Mouse (Mus musculus) left cerebral cortex, postnatal 4 days (tissue): ENCODE data around the gene Dhcr24. TPM values are rescaled to one million over a fixed set of nuclear protein-coding genes. Genes with fewer than 3 reads are reported as not detected.

Experiments used
- DNase-seq: peaks from one replicate; pipeline ENCODE4 v3.0.0-alpha.2; 2022
- intact Hi-C: fragments of 180-260 bp; cut with DNase I; formaldehyde crosslinking; loops from one replicate; pipeline ENCODE4 v1.15.1; 2025
- total RNA-seq, 2 experiments: library from RNA; stranded (reverse); gene quantifications; 2 replicates each; pipeline ENCODE4 v1.2.3; 2021

Dhcr24 gene
- total RNA-seq, 2 experiments from 2014 or later = 143 to 145 TPM

DNA sequence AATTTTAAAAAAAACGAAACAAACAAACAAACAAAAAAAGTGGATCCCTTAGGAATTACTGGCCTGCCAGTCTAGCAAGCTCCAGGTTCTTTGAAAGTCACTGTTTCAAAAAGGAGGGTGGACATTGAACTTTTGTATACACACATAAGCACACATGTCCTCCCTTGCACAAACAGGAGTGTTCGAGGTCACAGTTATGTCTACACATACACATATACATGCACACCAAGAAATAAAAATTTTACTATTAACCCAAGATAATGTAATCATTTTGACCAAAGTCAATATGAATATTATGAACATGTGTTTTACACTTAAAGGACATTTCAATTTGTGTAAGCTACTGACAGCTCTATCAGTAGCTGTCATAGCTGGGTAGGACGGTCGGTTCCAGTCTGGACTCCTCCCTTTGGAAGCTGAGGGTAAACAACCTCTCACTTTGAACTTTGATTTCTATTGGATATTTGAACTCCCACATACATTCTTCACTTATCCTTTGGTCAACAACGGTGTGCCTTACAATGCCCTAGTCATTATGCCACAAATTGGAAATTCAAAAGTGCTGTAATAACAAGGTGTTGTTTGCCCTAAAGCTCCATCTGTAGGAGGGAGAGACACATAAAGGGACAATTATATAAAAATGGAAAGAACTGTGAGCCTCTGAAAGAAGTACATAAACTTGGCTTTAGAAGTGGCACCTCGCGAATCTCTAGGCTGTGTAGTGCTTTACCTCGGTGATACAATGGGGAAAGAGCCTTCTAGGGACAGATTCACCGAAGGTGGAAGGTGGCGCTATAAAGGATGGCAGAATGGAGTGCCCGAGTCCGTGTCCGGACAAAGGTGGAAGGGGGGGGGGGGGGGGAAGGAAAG lies 1.3 kb upstream of the Dhcr24 start:
- no peak for DNase-seq
- intact Hi-C loops = no loop called here

DNA sequence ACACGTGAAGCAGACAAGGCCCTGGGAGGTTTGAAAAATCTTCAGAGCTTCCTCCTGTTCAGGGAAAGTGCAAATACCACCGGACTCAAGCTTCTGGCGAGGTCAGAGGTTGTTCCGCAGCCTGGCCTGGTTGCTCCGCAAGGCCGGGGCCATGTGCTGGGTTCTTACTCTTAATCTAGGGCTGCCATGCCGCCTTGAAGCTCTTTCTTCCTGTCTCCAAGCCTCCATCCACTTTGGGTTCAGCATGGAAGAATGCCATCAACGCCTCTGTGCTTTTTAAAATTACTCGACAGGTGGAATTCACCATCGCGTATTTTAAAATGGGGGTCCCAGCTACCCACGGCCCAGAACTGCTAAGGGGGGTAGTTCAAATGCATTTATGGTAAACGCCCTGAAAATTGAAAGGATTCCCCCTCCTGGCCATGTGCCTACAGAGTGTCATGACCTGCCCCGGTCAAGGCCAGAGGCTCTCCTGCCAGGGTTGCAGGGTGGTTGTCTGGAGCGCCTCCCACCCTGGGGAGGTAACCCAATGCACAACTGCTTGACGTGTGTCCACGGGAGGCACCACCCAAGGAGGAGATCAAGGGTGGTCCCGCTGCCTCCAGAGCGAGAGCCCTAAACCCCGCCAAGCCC lies 509 bp upstream of the Dhcr24 start:
- intact Hi-C loops = no loop called here

DNA sequence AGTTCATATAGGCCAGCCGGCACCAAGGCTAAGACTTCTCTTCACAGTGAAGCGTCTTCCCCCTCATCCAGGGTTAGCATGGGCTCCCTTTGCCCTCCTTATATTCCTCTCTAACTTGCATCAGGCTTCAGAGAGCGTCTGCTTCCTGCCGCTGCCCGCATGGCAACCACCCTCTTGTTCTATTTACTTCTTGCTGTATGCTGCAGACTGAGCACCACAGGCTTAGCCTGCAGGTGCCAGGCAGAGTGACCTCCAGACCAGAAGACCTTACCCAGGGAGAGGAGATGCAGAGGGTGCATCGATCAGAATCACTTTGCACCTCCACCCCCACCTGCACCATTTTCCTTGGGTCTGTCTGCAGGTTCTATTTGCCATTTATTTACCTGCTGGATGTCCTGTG lies 1.2 kb downstream of the Dhcr24 start:
- DNase-seq = no peak
- intact Hi-C loops = no loop called here

More for the DNA sequence above, 509 bp upstream of the Dhcr24 start:
- no peak for DNase-seq

- intact Hi-C loops = no loop called here
- DNase-seq = no peak
These were observed 2.3 kb downstream of the Dhcr24 start for GRCm38 (mm10) chr4:106562837-106563790.

DNA sequence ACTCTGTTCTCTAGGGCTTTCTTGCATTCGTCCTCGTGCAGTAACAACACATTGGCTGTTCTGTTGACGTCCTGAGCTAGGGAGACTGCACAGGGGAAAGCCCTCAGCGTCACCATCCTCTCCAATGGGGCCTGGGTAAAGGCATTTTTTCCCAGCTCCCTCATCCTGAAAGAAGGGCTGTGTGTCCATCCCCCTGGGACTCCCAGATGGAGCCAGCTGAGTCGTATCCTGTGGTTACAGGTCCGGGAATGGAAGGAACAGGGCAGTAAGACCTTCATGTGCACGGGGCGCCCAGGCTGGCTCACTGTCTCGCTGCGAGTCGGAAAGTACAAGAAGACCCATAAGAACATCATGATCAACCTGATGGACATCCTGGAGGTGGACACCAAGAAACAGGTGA lies 3.3 kb downstream of the Dhcr24 start:
- DNase-seq = no peak
- intact Hi-C loops = no loop called here

DNA sequence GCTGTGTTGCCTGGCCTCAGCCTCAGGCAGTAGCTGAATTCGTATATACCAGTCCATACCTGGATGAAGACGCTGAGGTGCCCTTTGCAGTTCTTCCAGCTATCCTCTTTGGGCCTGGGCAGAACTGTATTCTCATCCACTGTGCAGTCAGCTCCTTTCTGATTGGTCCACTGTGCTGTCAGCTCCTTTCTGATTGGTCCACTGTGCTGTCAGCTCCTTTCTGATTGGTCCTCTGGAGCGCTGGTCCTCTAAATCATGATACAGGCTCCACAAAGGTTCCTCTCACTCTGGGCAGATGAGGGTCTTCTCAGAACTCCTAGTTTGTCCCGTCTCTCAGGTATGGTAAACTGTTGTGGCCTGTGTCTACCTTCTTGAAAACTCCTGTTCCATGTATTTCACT lies 8.8 kb downstream of the Dhcr24 start:
- no peak for DNase-seq
- intact Hi-C loops = no loop called here

DNA sequence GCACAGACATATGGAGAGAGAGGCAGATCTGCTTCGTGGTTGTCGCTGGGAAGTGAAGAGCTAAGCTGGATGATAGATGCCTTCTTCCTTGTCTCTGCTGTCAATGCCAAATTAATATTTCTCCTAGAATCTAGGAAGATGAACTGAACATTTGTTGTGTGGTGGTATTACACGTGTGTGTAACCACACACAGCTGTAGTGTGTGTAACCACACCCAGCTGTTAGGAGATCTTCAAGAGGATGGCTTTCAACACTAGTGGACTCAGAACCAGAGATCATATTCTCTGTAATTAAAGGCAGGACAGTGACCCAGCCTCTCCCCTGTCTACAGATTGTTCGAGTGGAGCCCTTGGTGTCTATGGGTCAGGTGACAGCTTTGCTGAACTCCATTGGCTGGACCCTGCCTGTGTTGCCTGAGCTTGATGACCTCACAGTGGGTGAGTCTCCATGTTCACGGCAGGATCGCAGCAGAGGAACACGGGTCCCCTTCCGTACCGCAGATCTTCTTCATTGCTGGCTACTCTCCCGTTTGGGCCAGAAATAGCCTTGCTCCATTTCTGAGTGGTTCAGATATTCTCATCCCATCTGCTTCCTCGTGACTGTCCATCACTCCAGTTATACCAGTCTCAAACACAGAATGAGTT lies 10.4 kb downstream of the Dhcr24 start:
- intact Hi-C loops = no loop called here
- no peak for DNase-seq

DNA sequence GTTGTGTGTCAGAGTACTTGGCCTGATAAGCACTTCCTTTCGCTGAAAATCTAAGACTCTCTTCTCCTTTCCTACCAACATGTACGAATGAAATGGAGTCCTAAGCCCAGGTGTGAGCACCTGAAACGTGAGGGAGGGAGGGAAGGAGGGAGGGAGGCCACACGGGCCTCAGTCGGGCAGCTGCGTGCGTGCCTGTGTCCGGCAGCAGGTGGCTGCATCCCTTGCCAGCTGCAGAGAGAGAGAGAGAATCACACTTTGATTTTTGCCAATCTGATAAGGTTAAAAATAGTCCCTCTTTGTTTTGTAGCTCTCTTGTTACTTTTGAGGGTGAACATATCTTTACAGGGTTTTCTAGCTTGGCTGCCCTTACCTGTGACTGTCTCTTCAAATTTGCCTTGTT lies 14.2 kb downstream of the Dhcr24 start:
- no peak for DNase-seq
- intact Hi-C loops = no loop called here

DNA sequence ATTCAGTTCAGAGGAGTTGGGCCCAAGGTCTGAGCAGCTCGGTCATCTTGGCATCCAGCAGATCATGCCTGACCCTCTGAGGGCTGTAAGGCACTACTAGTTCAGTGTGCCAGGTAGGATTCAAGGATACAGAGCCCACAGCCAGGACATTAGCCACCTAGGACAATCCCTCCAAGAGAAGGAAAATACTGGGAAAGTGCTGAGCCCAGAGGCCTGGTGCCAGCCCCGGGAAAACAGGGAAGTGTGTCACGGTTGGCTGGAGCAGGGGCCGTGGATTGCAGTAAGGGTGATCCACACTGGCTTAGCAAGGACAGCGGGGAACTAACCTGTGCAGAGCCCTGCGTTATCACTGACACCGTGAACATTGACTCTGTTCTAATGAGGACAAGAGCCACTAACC lies 16.7 kb downstream of the Dhcr24 start:
- intact Hi-C loops = no loop called here
- no peak for DNase-seq

GRCm38 (mm10) chr4:106581176-106581864 lies 20.5 kb downstream of the Dhcr24 start:
- intact Hi-C loops = no loop called here
- no peak for DNase-seq

DNA sequence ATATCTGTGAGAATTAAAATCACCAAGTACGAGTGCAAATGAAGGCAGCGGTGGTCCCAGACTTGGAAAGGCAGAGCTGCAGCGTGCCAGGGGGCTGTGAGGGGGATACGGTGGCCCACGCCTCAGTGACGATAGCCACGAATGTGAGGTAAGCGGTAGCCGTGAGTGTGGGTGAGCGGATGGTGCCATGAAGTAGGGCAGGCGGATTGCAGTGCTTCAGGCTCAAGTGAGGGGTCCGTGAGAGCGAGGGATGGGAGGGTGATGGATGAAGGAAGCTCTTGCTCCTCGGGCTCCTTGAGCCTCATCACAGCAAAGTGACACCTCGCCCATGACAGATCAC lies 21.0 kb downstream of the Dhcr24 start:
- DNase-seq = no peak

GRCm38 (mm10) chr4:106582428-106583153 lies 21.8 kb downstream of the Dhcr24 start:
- intact Hi-C loops = no loop called here

More for the DNA sequence above, 21.0 kb downstream of the Dhcr24 start:
- intact Hi-C loops = no loop called here

DNA sequence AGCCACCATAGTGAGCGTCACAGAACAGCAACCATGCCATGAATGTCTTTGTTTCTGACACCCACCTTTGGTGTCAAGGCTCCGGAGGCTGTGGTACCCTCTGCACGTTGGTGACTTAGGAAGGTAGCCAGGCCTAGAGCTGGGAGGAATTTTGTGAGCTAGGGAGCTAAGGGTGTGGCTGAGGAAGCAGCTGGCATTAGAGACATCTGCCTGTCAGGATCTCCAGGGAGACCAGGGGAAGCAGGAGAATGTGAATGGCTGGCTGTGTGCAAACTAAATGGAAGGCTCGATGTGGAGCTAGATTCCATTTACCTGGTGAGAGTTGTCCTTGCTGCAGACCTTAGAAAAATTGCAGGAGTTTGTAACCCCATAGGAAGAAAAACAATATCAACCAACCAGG lies 23.8 kb downstream of the Dhcr24 start:
- intact Hi-C loops = no loop called here
- DNase-seq = no peak

More at GRCm38 (mm10) chr4:106582428-106583153, 21.8 kb downstream of the Dhcr24 start:
- no peak for DNase-seq

DNA sequence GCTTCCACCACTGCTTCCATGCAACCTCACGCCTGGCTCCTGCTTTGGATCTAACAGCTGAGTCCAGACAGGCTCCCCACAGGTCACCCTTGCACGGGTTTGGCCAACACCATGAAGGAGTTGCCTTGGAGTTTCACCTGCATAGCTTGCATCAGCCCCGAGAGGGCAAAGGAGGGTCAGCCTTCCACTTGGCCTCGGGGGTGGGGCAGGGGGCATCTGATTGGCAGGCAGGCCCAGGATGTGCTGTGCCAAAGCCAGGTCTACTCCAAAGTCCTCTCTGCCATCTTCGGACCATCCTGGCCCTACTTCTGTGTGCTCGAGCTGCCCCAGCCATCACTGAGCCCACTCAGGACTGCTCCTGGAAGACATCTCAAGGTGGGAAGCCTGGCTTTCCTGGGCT lies 26.2 kb downstream of the Dhcr24 start:
- DNase-seq = no peak
- intact Hi-C loops = no loop called here

DNA sequence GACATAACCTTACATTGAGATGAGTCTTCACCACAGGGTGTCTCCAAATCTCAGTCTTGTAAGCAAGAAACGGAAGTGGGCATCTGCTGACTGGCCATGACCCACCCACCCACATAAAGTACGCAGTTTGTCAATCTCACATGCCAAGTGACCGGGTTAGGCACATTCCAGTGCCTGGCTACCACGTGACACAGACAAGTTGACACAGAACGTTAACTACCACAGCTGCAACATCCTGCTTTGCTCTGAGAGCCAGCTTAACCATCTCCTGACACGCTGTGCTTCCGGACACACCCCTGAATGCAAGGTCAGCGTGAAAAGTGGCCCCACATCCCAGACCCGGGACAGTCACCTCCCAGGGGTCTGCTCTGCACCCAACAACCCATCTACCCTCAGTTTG lies 29.3 kb downstream of the Dhcr24 start:
- intact Hi-C loops = no loop called here
- no peak for DNase-seq

DNA sequence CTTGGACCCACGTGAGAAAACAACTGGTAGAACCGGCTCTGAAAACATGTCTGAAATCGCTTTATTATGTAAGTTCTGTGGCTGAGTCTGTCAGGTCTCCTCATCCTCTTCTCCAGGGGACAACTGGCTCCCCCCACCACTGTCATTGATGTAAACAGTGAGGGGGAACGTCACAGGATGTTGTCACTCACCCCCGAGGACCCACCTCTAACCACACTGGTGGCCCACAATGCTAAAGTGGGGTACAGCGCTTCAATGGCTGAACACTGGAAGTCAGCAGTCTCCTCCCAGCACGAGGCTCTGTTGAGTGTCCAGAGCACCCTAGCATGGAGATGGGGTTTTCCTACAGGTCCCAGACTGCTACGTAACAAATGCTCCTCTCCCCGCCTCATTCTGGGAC lies 30.0 kb downstream of the Dhcr24 start:
- no peak for DNase-seq
- intact Hi-C loops = no loop called here

GRCm38 (mm10) chr4:106593636-106594035 lies 32.8 kb downstream of the Dhcr24 start:
- intact Hi-C loops = no loop called here
- no peak for DNase-seq

GRCm38 (mm10) chr4:106596200-106596599 lies 35.4 kb downstream of the Dhcr24 start:
- intact Hi-C loops = no loop called here
- DNase-seq = no peak

GRCm38 (mm10) chr4:106597055-106597454 lies 36.2 kb downstream of the Dhcr24 start:
- no peak for DNase-seq

More at GRCm38 (mm10) chr4:106597055-106597454, 36.2 kb downstream of the Dhcr24 start:
- intact Hi-C loops = no loop called here
